Mouse (Mus musculus): ENCODE data around the gene Dhh.

The Dhh gene

GRCm38 (mm10) chr15:98852071-98852470, 46.3 kb downstream of the Dhh start:
- DNase-seq (ENCODE audit: extremely low read depth, insufficient read length, low spot score), result no peak

- no peak for DNase-seq (ENCODE audit: extremely low read depth, insufficient read length, low spot score)
Measured at GRCm38 (mm10) chr15:98851229-98851818, 47.0 kb downstream of the Dhh start.

- DNase-seq (ENCODE audit: extremely low read depth, insufficient read length, low spot score), result no peak
Measured at GRCm38 (mm10) chr15:98850668-98851067, 47.7 kb downstream of the Dhh start.

- no peak for DNase-seq (ENCODE audit: extremely low read depth, insufficient read length, low spot score)
Measured at GRCm38 (mm10) chr15:98849956-98850600, 48.3 kb downstream of the Dhh start.

GRCm38 (mm10) chr15:98849165-98849564, 49.2 kb downstream of the Dhh start:
- no peak for DNase-seq (ENCODE audit: extremely low read depth, insufficient read length, low spot score)

GRCm38 (mm10) chr15:98846140-98846539, 52.2 kb downstream of the Dhh start:
- no peak for DNase-seq (ENCODE audit: extremely low read depth, insufficient read length, low spot score)

- DNase-seq (ENCODE audit: extremely low read depth, insufficient read length, low spot score), result no peak
Measured at GRCm38 (mm10) chr15:98845149-98845548, 53.2 kb downstream of the Dhh start.

- DNase-seq (ENCODE audit: extremely low read depth, insufficient read length, low spot score), result no peak
Measured at GRCm38 (mm10) chr15:98843595-98844223, 54.6 kb downstream of the Dhh start.
